Mouse (Mus musculus): Measurements from ENCODE around the gene Sdk1.

GRCm38 (mm10) chr5:141324910-141325309 is 83.6 kb downstream of the Sdk1 start:
- TF ChIP-seq CTCF (conservative IDR thresholded peaks at IDR 0.05 in 1 of 2, IDR thresholded peaks at IDR 0.05 in 1 of 2; ENCODE audit: low read depth in 2 of 2, low read length in 2 of 2), result no peak
- no peak for TF ChIP-seq E2F4 (IDR thresholded peaks at IDR 0.05; ENCODE audit: insufficient replicate concordance, low read depth, low read length)
- no peak for TF ChIP-seq MXI1 (IDR thresholded peaks at IDR 0.05; ENCODE audit: low read depth, low read length)
- no peak for TF ChIP-seq EP300 (IDR thresholded peaks at IDR 0.05; ENCODE audit: low read length)
- no peak for TF ChIP-seq MEF2A (IDR thresholded peaks at IDR 0.05; ENCODE audit: borderline replicate concordance, low read depth, low read length)
- no peak for TF ChIP-seq IRF4 (IDR thresholded peaks at IDR 0.05; ENCODE audit: low read depth, low read length)

Measured in CH12.LX (cell line).